Mouse (Mus musculus) embryonic fibroblast, embryonic 13.5 days (primary cell): ENCODE measurements around the gene Wasf3. TPM values are rescaled to one million over a fixed set of nuclear protein-coding genes. Genes with fewer than 3 reads are reported as not detected.

Experiments used
- H3K27ac ChIP-seq: 2 replicates; pipeline ENCODE4 v1.5.1; 2012; ENCODE audit warnings: low read length, control low read depth, inconsistent platforms; ENCODE audit not compliant: insufficient read depth
- H3K4me1 ChIP-seq: 2 replicates; pipeline ENCODE4 v1.6.1; 2011; ENCODE audit warnings: low read length; ENCODE audit not compliant: control insufficient read depth, insufficient read depth
- H3K4me3 ChIP-seq: 2 replicates; pipeline ENCODE4 v1.5.1; 2011; ENCODE audit warnings: mild to moderate bottlenecking, control low read depth, low read length; ENCODE audit not compliant: insufficient read depth
- CTCF ChIP-seq: IDR thresholded peaks from 2 replicates; pipeline ENCODE4 v1.5.1; 2011; ENCODE audit warnings: mild to moderate bottlenecking, control low read depth, low read length, moderate library complexity, borderline replicate concordance; ENCODE audit not compliant: insufficient read depth
- POLR2A ChIP-seq: IDR thresholded peaks from 2 replicates; pipeline ENCODE4 v1.6.1; 2011; ENCODE audit warnings: low read depth, mild to moderate bottlenecking, control low read depth, low read length, moderate library complexity
- polyA plus RNA-seq: library from polyadenylated mRNA; stranded (reverse); fragments of >200 nt; gene quantifications from 2 replicates; pipeline ENCODE4 v1.2.4, GENCODE M21; 2011; ENCODE audit warnings: low read depth; ENCODE audit not compliant: missing spikeins, insufficient read length

The Wasf3 gene
- polyA plus RNA-seq, 1 experiment: 10.6 TPM

GRCm38 (mm10) chr5:146402311-146402710, 17.5 kb downstream of the Wasf3 start:
- H3K27ac ChIP-seq: no peak overlapping the region

GRCm38 (mm10) chr5:146403923-146404322, 19.1 kb downstream of the Wasf3 start:
- no peaks in the 10 kb centered on the region for H3K4me1 ChIP-seq
- no peak overlapping the region for H3K27ac ChIP-seq
- no peak overlapping the region for H3K4me3 ChIP-seq
- TF ChIP-seq CTCF (no peak), POLR2A (no peak)

More at GRCm38 (mm10) chr5:146402311-146402710, 17.5 kb downstream of the Wasf3 start:
- no peak for TF ChIP-seq CTCF
- no peak for TF ChIP-seq POLR2A
- no peak overlapping the region for H3K4me3 ChIP-seq
- H3K4me1 ChIP-seq: no peaks in the 10 kb centered on the region

- peaks cover 4% of the 10 kb centered on the region; the same call in 1 of the 2 replicates for H3K4me1 ChIP-seq
- H3K4me3 ChIP-seq: no peak overlapping the region
- no peak overlapping the region for H3K27ac ChIP-seq
- no peak for TF ChIP-seq CTCF
- no peak for TF ChIP-seq POLR2A
Observed at GRCm38 (mm10) chr5:146406133-146406532, 21.3 kb downstream of the Wasf3 start.

- Histone ChIP-seq H3K4me3 (no peak overlapping the region), H3K27ac (no peak overlapping the region), H3K4me1 (peaks cover 4% of the 10 kb centered on the region; the same call in 1 of the 2 replicates)
- TF ChIP-seq POLR2A: no peak
- TF ChIP-seq CTCF: no peak
Observed at GRCm38 (mm10) chr5:146407791-146408190, 23.0 kb downstream of the Wasf3 start.

- Histone ChIP-seq H3K27ac (no peak overlapping the region), H3K4me3 (no peak overlapping the region), H3K4me1 (peaks cover 4% of the 10 kb centered on the region; the same call in 1 of the 2 replicates)
- TF ChIP-seq POLR2A: no peak
- TF ChIP-seq CTCF: no peak
Observed at GRCm38 (mm10) chr5:146408604-146409003, 23.8 kb downstream of the Wasf3 start.

GRCm38 (mm10) chr5:146410821-146411220, 26.0 kb downstream of the Wasf3 start:
- peaks cover 4% of the 10 kb centered on the region; the same call in 1 of the 2 replicates for H3K4me1 ChIP-seq
- no peak overlapping the region for H3K4me3 ChIP-seq
- no peak for TF ChIP-seq POLR2A
- no peak overlapping the region for H3K27ac ChIP-seq

GRCm38 (mm10) chr5:146412743-146413430, 28.1 kb downstream of the Wasf3 start:
- Histone ChIP-seq H3K27ac (no peak overlapping the region), H3K4me3 (no peak overlapping the region), H3K4me1 (peaks cover 4% of the 10 kb centered on the region; the same call in 1 of the 2 replicates)
- TF ChIP-seq CTCF (no peak), POLR2A (no peak)

GRCm38 (mm10) chr5:146414611-146415010, 29.8 kb downstream of the Wasf3 start:
- TF ChIP-seq CTCF: no peak
- no peak for TF ChIP-seq POLR2A
- H3K4me1 ChIP-seq: peaks cover 4% of the 10 kb centered on the region; the same call in 1 of the 2 replicates
- H3K4me3 ChIP-seq: no peak overlapping the region
- H3K27ac ChIP-seq: no peak overlapping the region

- no peak overlapping the region for H3K4me3 ChIP-seq
- TF ChIP-seq POLR2A: no peak
- TF ChIP-seq CTCF: no peak
- no peak overlapping the region for H3K27ac ChIP-seq
- H3K4me1 ChIP-seq: peaks cover 4% of the 10 kb centered on the region; the same call in 1 of the 2 replicates
Observed at GRCm38 (mm10) chr5:146415218-146415617, 30.4 kb downstream of the Wasf3 start.

GRCm38 (mm10) chr5:146416331-146417110, 31.7 kb downstream of the Wasf3 start:
- H3K27ac ChIP-seq: no peak overlapping the region
- H3K4me3 ChIP-seq: no peak overlapping the region
- TF ChIP-seq CTCF (no peak), POLR2A (no peak)
- H3K4me1 ChIP-seq: no peaks in the 10 kb centered on the region

GRCm38 (mm10) chr5:146418092-146418491, 33.3 kb downstream of the Wasf3 start:
- Histone ChIP-seq H3K4me3 (no peak overlapping the region), H3K4me1 (no peaks in the 10 kb centered on the region), H3K27ac (no peak overlapping the region)
- TF ChIP-seq CTCF (no peak), POLR2A (no peak)
